ENCODE assay signal across 29 mouse cellular contexts in genomic region chr7:102347327-102347726, GRCm38 (mm10).
DNase-seq lines count a peak whose midpoint lies in the region; ATAC-seq lines count a peak whose summit lies in the region.
"Had no signal": no experiment of that assay in that cellular context is flagged by ENCODE, and none has a peak within 500 bp of the region (broad histone marks: within the 10 kb centered on the region; RNA-seq: fewer than 3 reads in every experiment).

No protein-coding gene starts in this region.

- peak; percentile 55 for DNase-seq in heart, adult 11 months
- no peak for DNase-seq in heart, adult 9 months (ENCODE audit: low spot score in 2 of 2)
- DNase-seq in CD4-positive, CD25-positive, alpha-beta regulatory T cell, adult 2 months (ENCODE audit: low read depth, low spot score): peak; percentile 50
- DNase-seq in induced T-regulatory cell, adult 2 months (ENCODE audit: low read depth): peak; percentile 65
- peak; percentile 67 for DNase-seq in splenic B cell, adult 2 months (ENCODE audit: low read depth, low spot score)
- DNase-seq in retina, postnatal 1 day: no peak
- DNase-seq: adrenal gland, postnatal 14 days; cerebellum, adult 11-12 months; cerebellum, postnatal 10 days; forebrain, postnatal 0 days; gastrocnemius, postnatal 10 days; heart, adult 18-20 months; heart, postnatal 10 days; kidney, adult 18-20 months; kidney, postnatal 4 days; right cerebral cortex, postnatal 4 days; thymus, postnatal 14 days had no signal

- no peak overlapping the region for H3K4me3 ChIP-seq in kidney, embryonic 15.5 days (replicated peaks)
- H3K4me3 ChIP-seq: embryonic facial prominence, embryonic 15.5 days; forebrain, embryonic 12.5 days; heart, embryonic 13.5 days; limb, embryonic 13.5 days; midbrain, embryonic 10.5 days; midbrain, embryonic 15.5 days; stomach, embryonic 15.5 days had no signal

- no peak overlapping the region for H3K4me2 ChIP-seq in kidney, embryonic 15.5 days
- H3K4me2 ChIP-seq: embryonic facial prominence, embryonic 15.5 days; forebrain, embryonic 12.5 days; heart, embryonic 13.5 days; hindbrain, embryonic 14.5 days; limb, embryonic 13.5 days; liver, embryonic 11.5 days; midbrain, embryonic 15.5 days; stomach, embryonic 15.5 days had no signal

- H3K27me3 ChIP-seq in splenic B cell, adult 2 months (ENCODE audit: control insufficient read depth, insufficient read depth, low read length, poor library complexity, severe bottlenecking): no peaks in the 10 kb centered on the region
- H3K27me3 ChIP-seq in kidney, embryonic 15.5 days: no peaks in the 10 kb centered on the region
- H3K27me3 ChIP-seq: embryonic facial prominence, embryonic 15.5 days; forebrain, embryonic 12.5 days; heart, embryonic 13.5 days; limb, embryonic 13.5 days; midbrain, embryonic 15.5 days; Patski; stomach, embryonic 15.5 days had no signal

- H3K36me3 ChIP-seq in splenic B cell, adult 2 months (ENCODE audit: control insufficient read depth, insufficient read depth, low read length, poor library complexity, severe bottlenecking): no peaks in the 10 kb centered on the region
- H3K36me3 ChIP-seq in kidney, embryonic 15.5 days: no peaks in the 10 kb centered on the region
- H3K36me3 ChIP-seq: embryonic facial prominence, embryonic 15.5 days; forebrain, embryonic 12.5 days; heart, embryonic 13.5 days; limb, embryonic 13.5 days; midbrain, embryonic 10.5 days; midbrain, embryonic 15.5 days; stomach, embryonic 15.5 days had no signal

- WGBS in kidney, embryonic 15.5 days: 74% methylated on average over 3 of the region's 3 CpGs

- no peak overlapping the region for H3K27ac ChIP-seq in kidney, embryonic 15.5 days
- H3K27ac ChIP-seq: embryonic facial prominence, embryonic 15.5 days; forebrain, embryonic 12.5 days; heart, embryonic 13.5 days; hindbrain, embryonic 14.5 days; limb, embryonic 13.5 days; macrophage; midbrain, embryonic 10.5 days; midbrain, embryonic 15.5 days; stomach, embryonic 15.5 days had no signal

- ATAC-seq in kidney, embryonic 15.5 days (replicated peaks; ENCODE audit: low FRiP score): no peak
- ATAC-seq: forebrain, postnatal 0 days; midbrain, embryonic 15.5 days; Patski had no signal

- no peaks in the 10 kb centered on the region for H3K4me1 ChIP-seq in kidney, embryonic 15.5 days
- H3K4me1 ChIP-seq: forebrain, embryonic 12.5 days; limb, embryonic 13.5 days; midbrain, embryonic 10.5 days; midbrain, embryonic 15.5 days; stomach, embryonic 15.5 days had no signal

- no peaks in the 10 kb centered on the region for H3K9me3 ChIP-seq in kidney, embryonic 15.5 days (replicated peaks)
- H3K9me3 ChIP-seq: embryonic facial prominence, embryonic 15.5 days; forebrain, embryonic 12.5 days; heart, embryonic 13.5 days; limb, embryonic 13.5 days; midbrain, embryonic 10.5 days; midbrain, embryonic 15.5 days; stomach, embryonic 15.5 days had no signal

- H3K9ac ChIP-seq in kidney, embryonic 15.5 days: no peak overlapping the region
- H3K9ac ChIP-seq: embryonic facial prominence, embryonic 15.5 days; forebrain, embryonic 12.5 days; forebrain, postnatal 0 days; heart, embryonic 13.5 days; hindbrain, embryonic 14.5 days; limb, embryonic 13.5 days; midbrain, embryonic 15.5 days; stomach, embryonic 15.5 days had no signal

Comparison
In these comparisons a context has a peak if more than half of its experiments do, and no peak if none do; other contexts are left out.
1. DNase-seq: peak in heart, adult 11 months (single experiment), CD4-positive, CD25-positive, alpha-beta regulatory T cell, adult 2 months (single experiment), induced T-regulatory cell, adult 2 months (single experiment) and splenic B cell, adult 2 months (single experiment); none in heart, adult 9 months (0 of 2) and retina, postnatal 1 day (single experiment).